Mouse (Mus musculus) heart, embryonic 11.5 days (tissue): ENCODE measurements around the gene Lrrc4. TPM values are rescaled to one million over a fixed set of nuclear protein-coding genes. Genes with fewer than 3 reads are reported as not detected.

Experiments used
- ATAC-seq: fragments of 200-750 bp; cut with Nextera tagmentation; replicated peaks from 2 replicates; pipeline ENCODE4 v1.8.0; 2017; ENCODE audit warnings: moderate library complexity; ENCODE audit not compliant: insufficient number of reproducible peaks, low FRiP score, low TSS enrichment
- H3K27ac ChIP-seq: fragments of 300-500 bp; sonication (generic); 2 replicates; pipeline ENCODE4 v1.5.1; 2014; ENCODE audit warnings: mild to moderate bottlenecking, low read depth, low read length
- H3K27me3 ChIP-seq: fragments of 300-500 bp; sonication (generic); 2 replicates; pipeline ENCODE4 v1.6.1; 2014; ENCODE audit warnings: mild to moderate bottlenecking, low read length, mixed read lengths; ENCODE audit not compliant: control insufficient read depth, insufficient read depth
- H3K36me3 ChIP-seq: fragments of 300-500 bp; sonication (generic); 2 replicates; pipeline ENCODE4 v1.6.1; 2014; ENCODE audit warnings: mild to moderate bottlenecking, low read length, moderate library complexity, mixed read lengths; ENCODE audit not compliant: control insufficient read depth, insufficient read depth
- H3K4me1 ChIP-seq: fragments of 300-500 bp; sonication (generic); 2 replicates; pipeline ENCODE4 v1.6.1; 2014; ENCODE audit warnings: low read length; ENCODE audit not compliant: control insufficient read depth, insufficient read depth
- H3K4me2 ChIP-seq: fragments of 300-500 bp; sonication (generic); 2 replicates; pipeline ENCODE4 v1.6.1; 2014; ENCODE audit warnings: mild to moderate bottlenecking, moderate library complexity
- H3K4me3 ChIP-seq: fragments of 300-500 bp; sonication (generic); 2 replicates; pipeline ENCODE4 v1.5.1; 2014; ENCODE audit warnings: low read depth, low read length
- H3K9ac ChIP-seq: fragments of 300-500 bp; sonication (generic); 2 replicates; pipeline ENCODE4 v1.6.1; 2014; ENCODE audit warnings: mild to moderate bottlenecking, low read depth, low read length, moderate library complexity
- H3K9me3 ChIP-seq: fragments of 300-500 bp; sonication (generic); replicated peaks from 2 replicates; pipeline ENCODE4 v1.6.1; 2016; ENCODE audit warnings: low read length; ENCODE audit not compliant: control insufficient read depth
- WGBS: fragments of 180-500 bp; shearing (Covaris S2); extraction: QIAGEN DNeasy Blood & Tissue Kit; methylation state at CpG from one replicate; pipeline ENCODE4 v1.1.7; 2014; ENCODE audit not compliant: insufficient replicate concordance; 5-methylcytosine and 5-hydroxymethylcytosine counted together
- polyA plus RNA-seq: library from polyadenylated mRNA; unstranded; fragments of >200 nt; fragmentation: Nextera tagmentation; extraction: Ambion mirVana; gene quantifications from 2 replicates; pipeline ENCODE4 v1.2.1, GENCODE M21; 2014

Gene Lrrc4
- polyA plus RNA-seq, 1 experiment from 2014 or later, result 1.1 TPM

DNA sequence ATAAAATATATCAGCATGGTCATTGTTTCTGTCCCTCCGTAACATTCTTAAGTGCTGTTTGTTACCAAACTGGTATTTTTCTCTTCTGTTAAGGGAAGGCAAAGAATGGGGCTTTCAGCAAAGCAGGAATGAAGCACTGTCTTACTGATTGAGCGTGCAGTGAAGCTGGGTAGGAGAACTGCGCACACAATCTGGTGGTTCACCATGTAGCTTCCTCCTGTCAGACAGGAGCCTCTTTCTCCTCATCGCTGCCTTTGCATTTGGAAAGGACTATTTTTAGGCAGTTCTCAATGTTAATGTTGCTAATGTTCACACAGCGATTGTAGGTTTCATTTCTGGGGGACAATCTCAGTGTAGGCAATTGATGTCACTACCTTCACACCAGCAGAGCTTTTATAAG is 162.3 kb downstream of the Lrrc4 start:
- Histone ChIP-seq H3K9me3 (no peaks in the 10 kb centered on the region), H3K4me3 (no peak overlapping the region), H3K36me3 (no peaks in the 10 kb centered on the region), H3K27me3 (no peaks in the 10 kb centered on the region), H3K4me1 (no peaks in the 10 kb centered on the region), H3K4me2 (no peak overlapping the region), H3K9ac (no peak overlapping the region), H3K27ac (no peak overlapping the region)
- no peak for ATAC-seq
- 83% methylated on average over 5 of the region's 5 CpGs for WGBS

DNA sequence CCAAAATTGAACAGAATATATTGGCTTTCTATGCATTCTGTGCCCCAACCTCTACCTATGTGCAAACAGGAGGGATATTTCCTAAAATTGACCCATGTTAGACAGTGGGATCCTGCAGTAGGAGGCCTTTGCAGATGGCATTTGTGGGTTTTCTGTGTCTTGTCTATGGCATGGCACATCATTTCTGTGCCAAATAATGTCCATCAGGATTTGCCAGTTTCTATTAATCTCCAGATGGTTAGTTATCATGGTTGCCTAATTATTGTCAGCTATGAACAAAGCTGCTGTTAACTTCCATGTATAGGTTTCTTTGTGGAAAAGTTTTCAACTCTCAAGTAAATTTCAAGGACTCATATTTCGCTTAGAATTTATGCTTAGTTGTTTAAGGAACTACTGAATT is 164.0 kb downstream of the Lrrc4 start:
- no peak for ATAC-seq
- 89% methylated on average over 1 of the region's 1 CpGs for WGBS
- H3K4me2 ChIP-seq, result no peak overlapping the region

DNA sequence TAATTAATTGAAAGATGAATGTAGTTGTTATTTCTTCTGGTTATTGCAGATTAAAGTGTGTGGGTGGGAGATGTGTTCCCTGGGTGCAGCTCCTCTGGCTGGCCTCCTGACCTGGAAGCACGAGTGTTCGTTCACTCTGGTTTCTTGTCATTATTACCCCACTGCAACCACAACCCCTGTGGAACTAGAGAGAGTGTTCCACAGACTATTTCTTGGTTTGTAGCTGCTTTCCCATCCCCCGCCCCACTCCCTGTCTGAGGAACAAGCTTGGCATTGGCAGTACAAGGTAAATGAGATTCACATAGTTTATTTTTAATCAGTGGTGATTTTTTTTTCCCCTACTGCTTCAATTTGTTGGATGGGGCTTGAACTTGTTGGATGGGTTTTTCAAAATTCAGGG is 166.8 kb downstream of the Lrrc4 start:
- no peaks in the 10 kb centered on the region for H3K9me3 ChIP-seq
- H3K27me3 ChIP-seq, result no peaks in the 10 kb centered on the region
- H3K4me1 ChIP-seq, result no peaks in the 10 kb centered on the region
- no peaks in the 10 kb centered on the region for H3K36me3 ChIP-seq
- H3K9ac ChIP-seq, result no peak overlapping the region
- ATAC-seq, result no peak
- WGBS, result 89% methylated on average over 3 of the region's 3 CpGs
- no peak overlapping the region for H3K4me2 ChIP-seq
- no peak overlapping the region for H3K4me3 ChIP-seq
- no peak overlapping the region for H3K27ac ChIP-seq

More for the DNA sequence above, 164.0 kb downstream of the Lrrc4 start:
- H3K9ac ChIP-seq, result no peak overlapping the region
- H3K27me3 ChIP-seq, result no peaks in the 10 kb centered on the region
- no peaks in the 10 kb centered on the region for H3K4me1 ChIP-seq
- H3K36me3 ChIP-seq, result no peaks in the 10 kb centered on the region
- H3K4me3 ChIP-seq, result no peak overlapping the region
- no peaks in the 10 kb centered on the region for H3K9me3 ChIP-seq
- H3K27ac ChIP-seq, result no peak overlapping the region

DNA sequence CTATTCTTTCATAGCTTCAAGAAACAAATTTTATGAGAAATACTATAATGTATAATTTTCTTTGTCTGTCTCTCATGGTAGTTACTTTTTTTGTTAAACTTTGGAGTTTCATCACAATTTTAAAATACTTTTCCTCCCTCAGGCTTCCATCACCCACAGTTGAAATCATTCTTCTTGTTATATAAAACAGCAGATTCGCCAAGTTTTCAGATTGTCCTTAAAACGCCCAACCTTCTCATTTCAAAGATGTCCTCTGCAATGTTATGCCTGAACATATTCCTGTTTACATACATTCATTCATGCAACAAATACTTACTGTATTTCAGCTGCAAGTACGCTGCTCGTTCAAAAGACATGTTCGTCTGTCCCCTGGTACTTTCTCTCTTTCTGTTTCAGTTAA is 167.9 kb downstream of the Lrrc4 start:
- WGBS, result 92% methylated on average over 5 of the region's 5 CpGs

DNA sequence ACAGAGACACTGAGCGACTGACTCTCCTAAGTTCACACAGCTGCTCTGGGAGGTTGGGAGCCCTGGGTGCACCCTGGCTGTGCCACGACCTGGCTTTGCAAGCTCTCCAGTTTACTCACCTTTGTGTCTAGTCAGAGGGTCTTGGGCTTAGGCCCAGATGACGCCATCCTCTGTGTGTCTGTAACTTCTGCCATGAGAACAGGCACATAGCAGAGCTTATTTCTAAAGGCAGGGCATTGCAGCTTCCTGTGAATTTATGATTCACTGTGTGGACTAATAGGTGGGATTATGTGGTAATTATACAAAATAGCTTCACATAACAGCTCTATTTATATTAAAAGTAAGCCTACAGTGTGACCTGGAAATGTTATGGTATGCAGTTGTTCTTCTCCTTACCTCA is 168.5 kb downstream of the Lrrc4 start:
- H3K4me3 ChIP-seq, result no peak overlapping the region
- no peak for ATAC-seq
- no peaks in the 10 kb centered on the region for H3K27me3 ChIP-seq
- H3K9ac ChIP-seq, result no peak overlapping the region
- H3K36me3 ChIP-seq, result no peaks in the 10 kb centered on the region
- H3K9me3 ChIP-seq, result no peaks in the 10 kb centered on the region
- WGBS, result 83% methylated on average over 3 of the region's 3 CpGs
- H3K4me1 ChIP-seq, result no peaks in the 10 kb centered on the region
- H3K4me2 ChIP-seq, result no peak overlapping the region
- no peak overlapping the region for H3K27ac ChIP-seq

More for the DNA sequence above, 167.9 kb downstream of the Lrrc4 start:
- H3K4me1 ChIP-seq, result no peaks in the 10 kb centered on the region
- no peaks in the 10 kb centered on the region for H3K27me3 ChIP-seq
- no peak overlapping the region for H3K27ac ChIP-seq
- no peak overlapping the region for H3K4me2 ChIP-seq
- H3K9ac ChIP-seq, result no peak overlapping the region
- ATAC-seq, result no peak
- H3K4me3 ChIP-seq, result no peak overlapping the region
- no peaks in the 10 kb centered on the region for H3K9me3 ChIP-seq
- no peaks in the 10 kb centered on the region for H3K36me3 ChIP-seq

DNA sequence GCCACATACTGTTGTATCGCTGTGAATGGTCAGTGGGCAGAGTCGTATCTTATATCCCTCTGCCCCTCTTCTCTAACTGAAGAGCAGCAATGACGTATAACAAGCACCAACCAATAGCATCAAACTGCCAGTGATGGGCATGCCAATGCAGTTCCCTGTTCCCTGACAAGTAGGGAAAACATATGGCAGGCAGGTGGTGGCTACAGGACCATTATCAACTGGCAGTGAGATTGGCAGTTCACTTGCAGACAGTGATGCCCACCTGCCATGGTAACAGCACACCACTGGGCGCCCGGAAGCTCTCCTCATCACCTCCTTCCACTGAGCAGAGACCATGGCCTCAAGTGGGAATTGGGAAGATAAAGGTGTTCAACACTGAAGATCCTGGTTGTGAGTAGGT is 175.0 kb downstream of the Lrrc4 start:
- Histone ChIP-seq H3K4me3 (no peak overlapping the region), H3K27ac (no peak overlapping the region), H3K9ac (no peak overlapping the region), H3K9me3 (no peaks in the 10 kb centered on the region), H3K4me2 (no peak overlapping the region), H3K27me3 (no peaks in the 10 kb centered on the region), H3K4me1 (no peaks in the 10 kb centered on the region), H3K36me3 (no peaks in the 10 kb centered on the region)
- no peak for ATAC-seq
- 87% methylated on average over 5 of the region's 5 CpGs for WGBS

DNA sequence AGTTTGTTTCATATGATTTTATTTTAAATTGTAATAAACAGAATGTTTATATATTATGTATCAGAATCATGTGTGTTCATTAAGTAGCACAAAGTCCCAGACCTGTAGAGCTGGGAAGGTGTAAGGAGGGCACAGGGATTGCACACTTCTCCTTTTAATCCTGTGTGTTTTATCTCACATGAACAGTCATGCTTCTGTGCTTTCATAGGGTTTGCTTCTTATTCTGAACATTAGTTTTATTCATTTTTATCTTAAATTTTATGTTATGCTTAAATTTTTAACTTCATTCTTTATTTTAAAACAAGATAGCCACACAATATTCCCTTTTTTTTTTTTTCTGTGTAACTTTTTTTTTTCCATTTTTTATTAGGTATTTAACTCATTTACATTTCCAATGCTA is 186.3 kb downstream of the Lrrc4 start:
- no peak for ATAC-seq
- Histone ChIP-seq H3K9me3 (no peaks in the 10 kb centered on the region), H3K27me3 (no peaks in the 10 kb centered on the region), H3K4me2 (no peak overlapping the region), H3K4me1 (no peaks in the 10 kb centered on the region), H3K4me3 (no peak overlapping the region), H3K36me3 (no peaks in the 10 kb centered on the region), H3K9ac (no peak overlapping the region), H3K27ac (no peak overlapping the region)

DNA sequence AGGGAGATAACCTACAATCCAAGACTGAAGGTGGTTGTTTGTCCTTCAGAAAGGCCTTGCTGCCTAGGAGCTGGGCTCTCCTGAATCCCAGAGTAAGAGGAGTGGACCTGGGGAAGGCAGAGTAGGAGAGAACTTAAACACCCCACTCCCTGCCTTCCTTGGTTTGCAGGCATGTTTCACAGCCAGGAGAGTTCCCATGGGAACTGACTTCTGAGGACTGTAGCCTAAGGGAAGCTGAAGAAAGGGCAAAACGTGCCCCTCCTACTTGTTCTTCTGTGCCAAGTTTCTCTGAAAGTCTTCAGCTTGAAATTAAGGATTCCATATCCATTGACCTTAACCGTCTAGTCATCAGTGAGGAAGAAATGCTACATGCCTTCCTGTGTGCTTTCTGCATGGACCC is 188.6 kb downstream of the Lrrc4 start:
- no peak overlapping the region for H3K4me2 ChIP-seq
- WGBS, result 62% methylated on average over 2 of the region's 2 CpGs
- H3K27ac ChIP-seq, result no peak overlapping the region
- no peak overlapping the region for H3K9ac ChIP-seq
- no peaks in the 10 kb centered on the region for H3K27me3 ChIP-seq
- H3K4me1 ChIP-seq, result no peaks in the 10 kb centered on the region
- no peaks in the 10 kb centered on the region for H3K36me3 ChIP-seq
- no peak overlapping the region for H3K4me3 ChIP-seq
- H3K9me3 ChIP-seq, result no peaks in the 10 kb centered on the region
- ATAC-seq, result no peak

DNA sequence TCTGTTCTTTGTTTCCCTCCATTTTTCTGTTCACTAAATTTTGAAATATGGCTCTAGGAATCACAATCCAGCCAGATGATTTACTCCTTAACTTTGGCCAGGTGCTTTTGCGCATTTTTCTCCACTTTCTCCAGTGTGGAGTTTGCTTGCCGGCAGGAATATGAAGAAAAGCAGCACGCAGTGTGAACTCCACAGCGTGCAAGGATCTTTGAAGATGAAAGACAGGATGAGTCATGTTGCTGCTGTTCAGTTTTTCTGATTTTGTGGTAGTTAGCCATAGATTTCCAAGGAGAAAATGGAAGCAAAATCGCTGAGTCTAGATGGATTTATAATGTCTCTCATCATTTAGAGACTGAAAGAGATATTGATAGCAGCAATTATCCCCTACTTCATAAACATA is 191.5 kb downstream of the Lrrc4 start:
- Histone ChIP-seq H3K9ac (no peak overlapping the region), H3K27me3 (no peaks in the 10 kb centered on the region), H3K27ac (no peak overlapping the region), H3K4me3 (no peak overlapping the region), H3K9me3 (no peaks in the 10 kb centered on the region), H3K36me3 (no peaks in the 10 kb centered on the region), H3K4me2 (no peak overlapping the region), H3K4me1 (peaks cover 9% of the 10 kb centered on the region)
- ATAC-seq, result no peak
- 90% methylated on average over 5 of the region's 5 CpGs for WGBS
